Mouse (Mus musculus): ENCODE measurements at regions not wholly inside any gene's neighbourhood (a gene's known extent, or its start where the extent isn't known, plus 50 kb on each side); places are given as distances from the start of the nearest gene placed in this dataset.
A peak's percentile ranks its signal among the peaks of the same experiment; 100 is the strongest.

DNA sequence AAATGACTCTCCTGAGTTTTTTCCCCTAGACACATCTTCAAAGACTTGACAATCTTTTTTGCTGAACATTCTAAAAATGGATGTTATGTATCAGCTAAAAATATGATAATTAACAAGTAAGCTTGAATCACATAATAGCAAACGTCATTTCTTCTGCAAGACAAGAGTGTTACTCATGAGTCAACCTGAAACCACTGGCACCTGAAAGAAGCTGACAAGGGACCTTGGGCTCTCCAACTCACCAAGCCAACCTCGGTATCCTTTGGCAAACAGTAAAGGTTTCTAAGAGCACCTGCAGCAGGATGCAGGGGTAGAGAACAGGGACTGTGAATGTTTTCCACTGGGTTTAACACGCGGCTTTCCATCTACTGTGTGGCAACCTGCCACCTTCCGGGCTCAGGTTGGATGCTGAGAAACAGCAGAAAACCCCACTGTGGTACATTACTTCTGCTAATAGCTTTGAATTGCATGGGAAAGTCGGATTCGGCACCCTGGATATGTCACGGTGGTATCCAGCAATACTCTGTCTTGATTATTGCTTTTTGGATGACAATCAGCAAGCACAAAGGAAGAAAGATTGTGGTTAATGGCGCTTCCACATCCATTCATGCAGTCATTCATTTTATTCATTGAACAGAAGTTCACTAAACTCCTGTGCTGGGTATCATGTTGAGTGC, 305.9 kb downstream of the Lpin1 start:
- H3K9ac ChIP-seq (ENCODE audit: low read length) = no peak overlapping the region
- no peaks in the 10 kb centered on the region for H3K36me3 ChIP-seq (ENCODE audit: control insufficient read depth, insufficient read depth, low read length)
- no peaks in the 10 kb centered on the region for H3K9me3 ChIP-seq (replicated peaks; ENCODE audit: control insufficient read depth, low read length)
- H3K27me3 ChIP-seq (replicated peaks; ENCODE audit: control insufficient read depth, insufficient read depth, low read length) = no peaks in the 10 kb centered on the region
- no peak for ATAC-seq
- no peak overlapping the region for H3K4me3 ChIP-seq (ENCODE audit: low read depth, low read length)
- WGBS = 83% methylated on average over 9 of the region's 9 CpGs
- no peak overlapping the region for H3K4me2 ChIP-seq (ENCODE audit: low read length)
- H3K4me1 ChIP-seq (ENCODE audit: control insufficient read depth, insufficient read depth, low read length) = no peaks in the 10 kb centered on the region
- no peak for DNase-seq (ENCODE audit: low spot score)
- H3K27ac ChIP-seq (ENCODE audit: low read depth, low read length) = no peak overlapping the region

- Histone ChIP-seq H3K4me1 (ENCODE audit: control insufficient read depth, insufficient read depth, low read length) (no peaks in the 10 kb centered on the region), H3K27me3 (replicated peaks; ENCODE audit: control insufficient read depth, insufficient read depth, low read length) (no peaks in the 10 kb centered on the region), H3K4me2 (ENCODE audit: low read length) (no peak overlapping the region), H3K27ac (ENCODE audit: low read depth, low read length) (no peak overlapping the region), H3K36me3 (ENCODE audit: control insufficient read depth, insufficient read depth, low read length) (no peaks in the 10 kb centered on the region), H3K9me3 (replicated peaks; ENCODE audit: control insufficient read depth, low read length) (no peaks in the 10 kb centered on the region), H3K4me3 (ENCODE audit: low read depth, low read length) (no peak overlapping the region), H3K9ac (ENCODE audit: low read length) (no peak overlapping the region)
- no peak for ATAC-seq
- 88% methylated on average over 5 of the region's 5 CpGs for WGBS
- no peak for DNase-seq (ENCODE audit: low spot score)
These were observed 325.7 kb downstream of the Lpin1 start for GRCm38 (mm10) chr12:16285061-16285460.

DNA sequence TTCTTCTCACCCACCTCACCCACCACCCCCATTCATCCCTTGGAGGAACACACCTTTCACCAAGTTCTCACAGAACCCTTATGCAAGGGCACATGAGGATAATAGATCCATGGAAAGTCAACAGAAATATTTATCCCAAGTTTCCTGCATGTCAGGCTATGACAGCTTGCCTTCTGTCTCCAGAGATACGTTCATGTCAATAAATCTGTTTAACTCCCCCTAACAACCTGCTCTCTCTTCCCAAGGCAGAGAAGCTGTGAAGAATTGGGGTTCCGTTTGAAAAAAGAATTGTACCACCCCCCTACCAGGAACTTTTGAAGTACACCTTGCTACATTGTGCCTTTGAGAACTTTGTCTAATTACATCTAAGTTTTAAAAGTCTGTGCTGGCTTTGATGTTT, 331.6 kb downstream of the Lpin1 start:
- Histone ChIP-seq H3K4me1 (ENCODE audit: control insufficient read depth, insufficient read depth, low read length) (0 out of 2 replicates have a peak, but pooled peaks cover 2% of the 10 kb centered on the region), H3K27ac (ENCODE audit: low read depth, low read length) (no peak overlapping the region), H3K4me3 (ENCODE audit: low read depth, low read length) (no peak overlapping the region), H3K9ac (ENCODE audit: low read length) (no peak overlapping the region), H3K36me3 (ENCODE audit: control insufficient read depth, insufficient read depth, low read length) (no peaks in the 10 kb centered on the region), H3K4me2 (ENCODE audit: low read length) (no peak overlapping the region), H3K9me3 (replicated peaks; ENCODE audit: control insufficient read depth, low read length) (no peaks in the 10 kb centered on the region), H3K27me3 (replicated peaks; ENCODE audit: control insufficient read depth, insufficient read depth, low read length) (no peaks in the 10 kb centered on the region)
- no peak for ATAC-seq
- WGBS = 85% methylated on average over 2 of the region's 2 CpGs
- DNase-seq (ENCODE audit: low spot score) = no peak

DNA sequence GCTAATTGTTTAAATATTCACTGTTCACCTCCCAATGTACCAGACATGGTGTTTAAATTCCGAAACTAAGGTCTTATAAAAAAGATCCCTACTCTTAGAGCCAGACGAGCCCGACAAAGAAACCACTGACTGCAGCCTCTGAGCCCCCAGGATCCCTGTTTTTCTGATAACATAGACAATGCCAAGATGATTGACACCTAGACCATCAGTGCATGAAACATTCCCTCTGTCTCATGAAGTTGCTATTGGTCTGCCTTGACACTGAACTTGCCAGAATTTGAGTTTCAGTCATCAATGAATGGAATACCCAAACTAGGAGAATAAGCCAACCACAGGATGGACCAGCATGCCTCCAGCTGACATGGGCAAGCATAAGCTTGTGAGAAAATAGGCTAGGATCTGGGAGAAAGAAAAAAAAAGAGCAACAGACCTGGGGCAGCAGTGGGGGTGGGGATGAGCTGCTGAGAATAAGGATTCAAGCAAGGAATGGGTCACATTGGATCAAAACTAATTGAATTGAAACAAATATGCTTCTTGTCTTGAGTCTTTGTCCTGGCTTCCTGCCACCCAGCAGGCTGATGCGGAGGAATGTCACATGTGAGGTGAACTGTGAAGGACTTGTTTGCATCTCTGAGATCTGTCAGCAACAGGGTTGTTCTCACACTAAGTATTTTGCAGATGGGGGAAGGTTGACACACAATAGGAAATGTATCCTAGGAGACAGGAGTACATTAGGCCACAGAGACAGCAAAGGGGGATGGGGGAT, 333.0 kb downstream of the Lpin1 start:
- WGBS = 61% methylated on average over 4 of the region's 4 CpGs
- no peaks in the 10 kb centered on the region for H3K27me3 ChIP-seq (replicated peaks; ENCODE audit: control insufficient read depth, insufficient read depth, low read length)
- H3K4me2 ChIP-seq (ENCODE audit: low read length) = no peak overlapping the region
- no peaks in the 10 kb centered on the region for H3K9me3 ChIP-seq (replicated peaks; ENCODE audit: control insufficient read depth, low read length)
- H3K27ac ChIP-seq (ENCODE audit: low read depth, low read length) = no peak overlapping the region
- H3K9ac ChIP-seq (ENCODE audit: low read length) = no peak overlapping the region
- no peak for ATAC-seq
- no peaks in the 10 kb centered on the region for H3K36me3 ChIP-seq (ENCODE audit: control insufficient read depth, insufficient read depth, low read length)
- peak; percentile 11 for DNase-seq (ENCODE audit: low spot score)
- 0 out of 2 replicates have a peak, but pooled peaks cover 2% of the 10 kb centered on the region for H3K4me1 ChIP-seq (ENCODE audit: control insufficient read depth, insufficient read depth, low read length)
- no peak overlapping the region for H3K4me3 ChIP-seq (ENCODE audit: low read depth, low read length)

- WGBS = 75% methylated on average over 2 of the region's 2 CpGs
- Histone ChIP-seq H3K9me3 (replicated peaks; ENCODE audit: control insufficient read depth, low read length) (no peaks in the 10 kb centered on the region), H3K4me3 (ENCODE audit: low read depth, low read length) (no peak overlapping the region), H3K36me3 (ENCODE audit: control insufficient read depth, insufficient read depth, low read length) (no peaks in the 10 kb centered on the region), H3K27ac (ENCODE audit: low read depth, low read length) (no peak overlapping the region), H3K27me3 (replicated peaks; ENCODE audit: control insufficient read depth, insufficient read depth, low read length) (no peaks in the 10 kb centered on the region), H3K4me1 (ENCODE audit: control insufficient read depth, insufficient read depth, low read length) (0 out of 2 replicates have a peak, but pooled peaks cover 2% of the 10 kb centered on the region), H3K9ac (ENCODE audit: low read length) (no peak overlapping the region), H3K4me2 (ENCODE audit: low read length) (no peak overlapping the region)
- no peak for ATAC-seq
- DNase-seq (ENCODE audit: low spot score) = no peak
These were observed 333.6 kb downstream of the Lpin1 start for GRCm38 (mm10) chr12:16277144-16277543.

GRCm38 (mm10) chr12:16276301-16276700, 334.5 kb downstream of the Lpin1 start:
- Histone ChIP-seq H3K4me2 (ENCODE audit: low read length) (no peak overlapping the region), H3K9me3 (replicated peaks; ENCODE audit: control insufficient read depth, low read length) (no peaks in the 10 kb centered on the region), H3K9ac (ENCODE audit: low read length) (no peak overlapping the region), H3K4me1 (ENCODE audit: control insufficient read depth, insufficient read depth, low read length) (0 out of 2 replicates have a peak, but pooled peaks cover 2% of the 10 kb centered on the region), H3K27me3 (replicated peaks; ENCODE audit: control insufficient read depth, insufficient read depth, low read length) (no peaks in the 10 kb centered on the region), H3K36me3 (ENCODE audit: control insufficient read depth, insufficient read depth, low read length) (no peaks in the 10 kb centered on the region), H3K4me3 (ENCODE audit: low read depth, low read length) (no peak overlapping the region), H3K27ac (ENCODE audit: low read depth, low read length) (no peak overlapping the region)
- WGBS = 92% methylated on average over 4 of the region's 4 CpGs
- ATAC-seq (no peak), DNase-seq (ENCODE audit: low spot score) (no peak)

DNA sequence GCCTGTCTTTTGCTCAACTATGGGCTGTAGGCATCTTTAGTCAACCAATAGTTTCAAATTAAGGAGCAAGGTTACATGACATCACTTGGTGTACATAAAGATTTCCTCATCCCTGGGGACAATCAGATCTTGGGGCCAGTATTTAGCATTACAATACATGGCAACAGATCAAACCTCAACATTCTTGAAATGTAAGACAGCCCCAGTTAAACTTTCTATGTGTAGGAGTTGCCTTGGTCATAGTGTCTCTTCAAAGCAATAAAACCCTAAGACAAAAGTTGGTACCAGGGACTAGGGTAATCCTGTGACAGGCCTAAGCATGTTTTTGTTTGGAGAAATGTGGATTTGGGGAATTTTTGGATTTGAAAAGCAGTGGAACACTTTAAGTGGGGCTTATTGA, 338.3 kb downstream of the Lpin1 start:
- Histone ChIP-seq H3K4me3 (ENCODE audit: low read depth, low read length) (no peak overlapping the region), H3K9ac (ENCODE audit: low read length) (no peak overlapping the region), H3K27ac (ENCODE audit: low read depth, low read length) (no peak overlapping the region), H3K27me3 (replicated peaks; ENCODE audit: control insufficient read depth, insufficient read depth, low read length) (no peaks in the 10 kb centered on the region), H3K9me3 (replicated peaks; ENCODE audit: control insufficient read depth, low read length) (no peaks in the 10 kb centered on the region), H3K36me3 (ENCODE audit: control insufficient read depth, insufficient read depth, low read length) (no peaks in the 10 kb centered on the region), H3K4me2 (ENCODE audit: low read length) (no peak overlapping the region), H3K4me1 (ENCODE audit: control insufficient read depth, insufficient read depth, low read length) (no peaks in the 10 kb centered on the region)
- DNase-seq (ENCODE audit: low spot score) (no peak), ATAC-seq (no peak)

DNA sequence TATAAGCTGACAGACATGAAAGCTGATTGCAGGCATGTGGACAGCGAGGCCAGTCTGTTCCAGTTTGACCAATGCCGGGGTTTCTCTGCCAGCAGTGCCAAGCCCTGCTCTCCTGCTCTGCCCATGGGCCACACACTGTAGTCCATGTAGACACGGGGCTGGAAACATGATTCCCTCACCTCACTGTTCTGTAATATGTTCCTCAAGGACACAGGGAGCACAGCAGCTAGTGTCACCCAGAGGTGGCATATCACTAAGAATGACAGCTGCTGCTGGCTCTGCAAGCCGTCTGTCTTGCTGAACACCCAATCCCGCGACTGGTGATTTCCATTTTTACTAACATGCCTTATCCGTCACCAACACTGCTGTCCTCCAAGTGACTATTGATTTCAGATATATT, 339.9 kb downstream of the Lpin1 start:
- no peak for DNase-seq (ENCODE audit: low spot score)
- H3K9ac ChIP-seq (ENCODE audit: low read length) = no peak overlapping the region
- H3K27ac ChIP-seq (ENCODE audit: low read depth, low read length) = no peak overlapping the region
- H3K9me3 ChIP-seq (replicated peaks; ENCODE audit: control insufficient read depth, low read length) = no peaks in the 10 kb centered on the region
- no peak for ATAC-seq
- no peak overlapping the region for H3K4me3 ChIP-seq (ENCODE audit: low read depth, low read length)
- no peaks in the 10 kb centered on the region for H3K36me3 ChIP-seq (ENCODE audit: control insufficient read depth, insufficient read depth, low read length)
- no peaks in the 10 kb centered on the region for H3K27me3 ChIP-seq (replicated peaks; ENCODE audit: control insufficient read depth, insufficient read depth, low read length)
- 95% methylated on average over 7 of the region's 7 CpGs for WGBS
- no peak overlapping the region for H3K4me2 ChIP-seq (ENCODE audit: low read length)
- no peaks in the 10 kb centered on the region for H3K4me1 ChIP-seq (ENCODE audit: control insufficient read depth, insufficient read depth, low read length)

DNA sequence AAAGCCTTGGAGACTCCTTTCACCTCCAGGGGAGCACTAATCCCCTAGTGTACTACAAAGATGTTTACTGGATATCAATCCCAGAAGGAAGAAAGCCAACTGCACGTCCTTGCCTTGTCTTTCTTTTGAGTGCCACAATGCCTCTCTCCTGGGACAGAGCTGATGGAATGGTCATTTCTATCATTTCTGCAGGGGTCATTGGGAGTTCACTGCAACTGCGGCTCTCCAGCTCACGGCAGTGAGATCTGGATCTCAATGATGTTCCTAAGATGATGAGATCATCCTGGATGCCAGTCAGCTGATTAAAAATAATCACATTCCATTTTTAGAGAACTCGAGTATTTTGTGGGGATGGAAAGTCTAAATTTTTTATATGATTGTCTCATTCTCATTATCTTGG, 341.1 kb downstream of the Lpin1 start:
- WGBS = 72% methylated on average over 4 of the region's 4 CpGs
- H3K4me1 ChIP-seq (ENCODE audit: control insufficient read depth, insufficient read depth, low read length) = no peaks in the 10 kb centered on the region
- no peak overlapping the region for H3K27ac ChIP-seq (ENCODE audit: low read depth, low read length)
- H3K9ac ChIP-seq (ENCODE audit: low read length) = no peak overlapping the region
- no peak for ATAC-seq
- H3K4me3 ChIP-seq (ENCODE audit: low read depth, low read length) = no peak overlapping the region
- H3K27me3 ChIP-seq (replicated peaks; ENCODE audit: control insufficient read depth, insufficient read depth, low read length) = no peaks in the 10 kb centered on the region
- H3K36me3 ChIP-seq (ENCODE audit: control insufficient read depth, insufficient read depth, low read length) = no peaks in the 10 kb centered on the region
- no peak overlapping the region for H3K4me2 ChIP-seq (ENCODE audit: low read length)
- no peaks in the 10 kb centered on the region for H3K9me3 ChIP-seq (replicated peaks; ENCODE audit: control insufficient read depth, low read length)
- DNase-seq (ENCODE audit: low spot score) = no peak

Measured in forebrain, embryonic 14.5 days (tissue).